Mouse (Mus musculus) heart, adult 2 months (tissue): ENCODE data around the gene Socs3. TPM values are rescaled to one million over a fixed set of nuclear protein-coding genes. Genes with fewer than 3 reads are reported as not detected.

Experiments
- DNase-seq, 2 experiments: peaks; one replicate each; pipeline ENCODE4 v3.0.0; 2021
- H3K27ac ChIP-seq: fragments of 200-600 bp; 2 replicates; pipeline ENCODE4 v1.8.1; 2022
- H3K27me3 ChIP-seq: fragments of 200-500 bp; 2 replicates; pipeline ENCODE4 v1.6.1; 2012; ENCODE audit warnings: mild to moderate bottlenecking, low read length, inconsistent platforms, mixed read lengths; ENCODE audit not compliant: control insufficient read depth, insufficient read depth
- H3K36me3 ChIP-seq: fragments of 200-500 bp; 2 replicates; pipeline ENCODE4 v1.6.1; 2012; ENCODE audit warnings: low read length, inconsistent platforms; ENCODE audit not compliant: control insufficient read depth, insufficient read depth
- H3K4me1 ChIP-seq: fragments of 200-500 bp; 2 replicates; pipeline ENCODE4 v1.6.1; 2011; ENCODE audit warnings: low read length; ENCODE audit not compliant: control insufficient read depth, insufficient read depth
- H3K4me3 ChIP-seq: fragments of 200-600 bp; 2 replicates; pipeline ENCODE4 v1.8.1; 2022
- H3K79me2 ChIP-seq: fragments of 200-500 bp; replicated peaks from 2 replicates; pipeline ENCODE4 v1.6.1; 2012; ENCODE audit warnings: mild to moderate bottlenecking, inconsistent platforms, low read length, moderate library complexity, mixed read lengths; ENCODE audit not compliant: control insufficient read depth, insufficient read depth
- H3K9ac ChIP-seq: fragments of 200-500 bp; 2 replicates; pipeline ENCODE4 v1.6.1; 2012; ENCODE audit warnings: low read depth, mild to moderate bottlenecking, control low read depth, inconsistent platforms, low read length, mixed read lengths
- CTCF ChIP-seq: fragments of 200-600 bp; IDR thresholded peaks from 2 replicates; pipeline ENCODE4 v1.8.1; 2022; ENCODE audit warnings: antibody characterized with exemption, mild to moderate bottlenecking, moderate library complexity
- EP300 ChIP-seq: fragments of 200-500 bp; IDR thresholded peaks from 2 replicates; pipeline ENCODE4 v1.6.1; 2011; ENCODE audit warnings: low read depth, low read length, control low read depth; ENCODE audit not compliant: insufficient read depth
- POLR2A ChIP-seq: fragments of 200-500 bp; IDR thresholded peaks from 2 replicates; pipeline ENCODE4 v1.6.1; 2011; ENCODE audit warnings: mild to moderate bottlenecking, low read depth, low read length, control low read depth; ENCODE audit not compliant: insufficient read depth
- WGBS: fragments of 180-500 bp; shearing (Covaris S2); methylation state at CpG from one replicate; pipeline ENCODE4 v1.1.7; 2018; 5-methylcytosine and 5-hydroxymethylcytosine counted together
- intact Hi-C: fragments of 180-260 bp; cut with DNase I; formaldehyde crosslinking; loops from one replicate; pipeline ENCODE4 v1.15.1; 2025
- polyA plus RNA-seq: library from polyadenylated mRNA; depleted of rRNA; stranded (reverse); fragments of >200 nt; gene quantifications from 2 replicates; pipeline ENCODE4 v1.2.3, GENCODE M21; 2012
- total RNA-seq, 2 experiments: library from RNA; stranded (reverse); gene quantifications; 2 replicates each; pipeline ENCODE4 v1.2.3; 2021

Gene Socs3
- total and polyA plus RNA-seq, 3 experiments: 2.8 to 4.5 (median 4.4) TPM

- Histone ChIP-seq H3K79me2 (peaks cover 2% of the 10 kb centered on the region; the same call in 1 of the 2 replicates), H3K9ac (no peak overlapping the region), H3K36me3 (no peaks in the 10 kb centered on the region; the same call in 1 of the 2 replicates), H3K27ac (peak overlapping the region; percentile 64), H3K4me3 (no peak overlapping the region), H3K27me3 (no peaks in the 10 kb centered on the region), H3K4me1 (peaks cover 34% of the 10 kb centered on the region)
- intact Hi-C loops: no loop called here
- WGBS: 56% methylated on average over 14 of the region's 14 CpGs
- DNase-seq: no peak
- TF ChIP-seq POLR2A (no peak), EP300 (no peak)
These were observed 23.6 kb upstream of the Socs3 start for GRCm38 (mm10) chr11:117993190-117994175.

GRCm38 (mm10) chr11:117991502-117992470 is 21.9 kb upstream of the Socs3 start:
- Histone ChIP-seq H3K4me3 (no peak overlapping the region), H3K4me1 (peaks cover 37% of the 10 kb centered on the region), H3K27ac (peak overlapping the region; percentile 36), H3K27me3 (no peaks in the 10 kb centered on the region), H3K79me2 (peaks cover 4% of the 10 kb centered on the region; the same call in 1 of the 2 replicates), H3K36me3 (no peaks in the 10 kb centered on the region; the same call in none of the 2 replicates), H3K9ac (no peak overlapping the region)
- peak; percentile 46 to 75 for DNase-seq
- intact Hi-C loops: loop anchor here (2.0 kb wide), 1 partner anchor 21 kb away; no protein-coding TSS in a partner anchor
- no peak for TF ChIP-seq CTCF
- TF ChIP-seq EP300: 0 out of 2 replicates have a peak, but pooled peaks have one; percentile 26
- 32% methylated on average over 9 of the region's 9 CpGs for WGBS

DNA sequence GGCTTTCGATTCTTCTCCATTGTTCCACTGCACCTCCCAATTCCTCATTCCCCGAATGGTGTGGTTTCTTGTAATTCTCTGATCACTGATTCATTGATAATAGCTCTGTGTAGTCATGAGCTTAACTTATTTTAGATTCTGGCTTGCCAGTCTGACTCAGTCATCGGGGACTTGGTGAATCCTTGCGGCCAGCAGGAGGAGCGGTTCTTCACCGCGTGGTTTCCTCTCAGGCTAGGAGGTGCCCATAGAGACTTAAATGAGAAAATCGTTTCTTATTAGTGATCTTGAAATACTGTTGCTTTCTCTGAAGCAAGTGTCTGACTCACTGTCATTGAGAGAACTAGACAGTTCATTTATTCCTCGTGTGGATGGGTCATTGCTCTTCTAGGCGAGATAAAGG is 20.1 kb upstream of the Socs3 start:
- H3K27me3 ChIP-seq: no peaks in the 10 kb centered on the region
- peak in 1 of 2 experiments; percentile 20 for DNase-seq
- H3K36me3 ChIP-seq: no peaks in the 10 kb centered on the region; the same call in none of the 2 replicates
- H3K9ac ChIP-seq: no peak overlapping the region
- H3K79me2 ChIP-seq: peaks cover 4% of the 10 kb centered on the region; the same call in 1 of the 2 replicates
- intact Hi-C loops: loop anchor here (2.0 kb wide), 1 partner anchor 23 kb away; no protein-coding TSS in a partner anchor
- H3K4me3 ChIP-seq: no peak overlapping the region
- WGBS: 25% methylated on average over 10 of the region's 10 CpGs
- no peak overlapping the region; the same call in 1 of the 2 replicates for H3K27ac ChIP-seq
- peaks cover 28% of the 10 kb centered on the region for H3K4me1 ChIP-seq
- TF ChIP-seq CTCF (peak; percentile 42), EP300 (no peak)

DNA sequence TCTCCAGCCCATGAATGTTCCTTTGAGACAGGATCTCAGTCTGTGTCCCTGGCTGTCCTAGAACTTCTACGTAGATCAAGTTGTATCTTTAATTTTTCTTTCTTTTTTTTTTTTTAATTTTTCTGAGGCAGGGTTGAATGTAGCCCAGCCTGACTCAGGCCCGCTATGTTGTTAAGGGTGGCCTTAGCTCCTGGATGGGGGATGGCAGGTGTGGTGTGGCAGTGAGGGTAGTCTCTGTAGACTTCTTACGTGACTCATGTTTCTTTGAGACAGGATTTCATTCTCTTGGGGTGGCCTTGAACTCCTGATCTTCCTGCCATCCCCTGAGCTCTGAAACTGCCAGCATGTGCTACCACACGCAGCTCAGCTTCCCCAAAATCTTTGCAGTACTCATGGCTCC is 19.4 kb upstream of the Socs3 start:
- 89% methylated on average over 4 of the region's 4 CpGs for WGBS
- Histone ChIP-seq H3K4me3 (no peak overlapping the region), H3K27ac (no peak overlapping the region), H3K36me3 (no peaks in the 10 kb centered on the region; the same call in none of the 2 replicates), H3K4me1 (peaks cover 25% of the 10 kb centered on the region), H3K27me3 (no peaks in the 10 kb centered on the region), H3K79me2 (peaks cover 4% of the 10 kb centered on the region; the same call in 1 of the 2 replicates), H3K9ac (no peak overlapping the region)
- intact Hi-C loops: no loop called here
- TF ChIP-seq EP300 (no peak), CTCF (no peak), POLR2A (no peak)
- DNase-seq: no peak

GRCm38 (mm10) chr11:117987968-117988367 is 18.1 kb upstream of the Socs3 start:
- H3K4me1 ChIP-seq: peaks cover 17% of the 10 kb centered on the region
- intact Hi-C loops: no loop called here
- H3K27ac ChIP-seq: no peak overlapping the region
- TF ChIP-seq EP300: no peak
- no peak for TF ChIP-seq POLR2A
- no peak for TF ChIP-seq CTCF
- H3K36me3 ChIP-seq: no peaks in the 10 kb centered on the region; the same call in 1 of the 2 replicates
- no peaks in the 10 kb centered on the region for H3K27me3 ChIP-seq
- DNase-seq: no peak
- peaks cover 3% of the 10 kb centered on the region; the same call in 1 of the 2 replicates for H3K79me2 ChIP-seq
- no peak overlapping the region; the same call in 1 of the 2 replicates for H3K4me3 ChIP-seq
- H3K9ac ChIP-seq: no peak overlapping the region
- 63% methylated on average over 4 of the region's 4 CpGs for WGBS
